Mouse (Mus musculus): ENCODE data around the gene Gabbr2. TPM values are rescaled to one million over a fixed set of nuclear protein-coding genes. Genes with fewer than 3 reads are reported as not detected.

Gabbr2 gene
- total RNA-seq, 2 experiments from 2014 or later, result 203 to 223 TPM

GRCm38 (mm10) chr4:46720821-46721557, 270.7 kb downstream of the Gabbr2 start:
- Histone ChIP-seq H3K4me3 (no peak overlapping the region), H3K27ac (no peak overlapping the region)
- no peak for DNase-seq (ENCODE audit: low spot score in 2 of 2)
- no peak for TF ChIP-seq CTCF (conservative IDR thresholded peaks at IDR 0.05)

GRCm38 (mm10) chr4:46720070-46720469, 271.6 kb downstream of the Gabbr2 start:
- Histone ChIP-seq H3K27ac (no peak overlapping the region), H3K4me3 (no peak overlapping the region)
- TF ChIP-seq CTCF (conservative IDR thresholded peaks at IDR 0.05), result peak; percentile 75
- DNase-seq (ENCODE audit: low spot score in 2 of 2), result no peak

- DNase-seq (ENCODE audit: low spot score in 2 of 2), result no peak
- H3K27ac ChIP-seq, result no peak overlapping the region
- TF ChIP-seq CTCF (conservative IDR thresholded peaks at IDR 0.05), result no peak
- H3K4me3 ChIP-seq, result no peak overlapping the region
Measured at GRCm38 (mm10) chr4:46718624-46719023, 273.0 kb downstream of the Gabbr2 start.

GRCm38 (mm10) chr4:46717156-46717555, 274.5 kb downstream of the Gabbr2 start:
- Histone ChIP-seq H3K27ac (peak overlapping the region; percentile 47; the same call in 1 of the 2 replicates), H3K4me3 (no peak overlapping the region)
- no peak for TF ChIP-seq CTCF (conservative IDR thresholded peaks at IDR 0.05)
- no peak for DNase-seq (ENCODE audit: low spot score in 2 of 2)

GRCm38 (mm10) chr4:46716361-46716760, 275.3 kb downstream of the Gabbr2 start:
- Histone ChIP-seq H3K27ac (no peak overlapping the region), H3K4me3 (no peak overlapping the region)
- no peak for DNase-seq (ENCODE audit: low spot score in 2 of 2)
- no peak for TF ChIP-seq CTCF (conservative IDR thresholded peaks at IDR 0.05)

- DNase-seq (ENCODE audit: low spot score in 2 of 2), result no peak
- no peak for TF ChIP-seq CTCF (conservative IDR thresholded peaks at IDR 0.05)
- Histone ChIP-seq H3K27ac (peak overlapping the region; percentile 76), H3K4me3 (no peak overlapping the region)
Measured at GRCm38 (mm10) chr4:46710523-46710922, 281.1 kb downstream of the Gabbr2 start.

GRCm38 (mm10) chr4:46710018-46710417, 281.7 kb downstream of the Gabbr2 start:
- no peak overlapping the region for H3K4me3 ChIP-seq
- no peak for DNase-seq (ENCODE audit: low spot score in 2 of 2)
- H3K27ac ChIP-seq, result peak overlapping the region; percentile 76
- TF ChIP-seq CTCF (conservative IDR thresholded peaks at IDR 0.05), result no peak

- peak overlapping the region; percentile 76 for H3K27ac ChIP-seq
- DNase-seq (ENCODE audit: low spot score in 2 of 2), result peak in 1 of 2 experiments; percentile 39
- TF ChIP-seq CTCF (conservative IDR thresholded peaks at IDR 0.05), result 0 out of 2 replicates have a peak, but pooled peaks have one; percentile 5
- no peak overlapping the region for H3K4me3 ChIP-seq
Measured at GRCm38 (mm10) chr4:46709492-46709891, 282.2 kb downstream of the Gabbr2 start.

GRCm38 (mm10) chr4:46705739-46706138, 285.9 kb downstream of the Gabbr2 start:
- no peak for DNase-seq (ENCODE audit: low spot score in 2 of 2)
- TF ChIP-seq CTCF (conservative IDR thresholded peaks at IDR 0.05), result peak; percentile 69
- H3K4me3 ChIP-seq, result no peak overlapping the region
- H3K27ac ChIP-seq, result peak overlapping the region; percentile 76

- no peak for DNase-seq (ENCODE audit: low spot score in 2 of 2)
- TF ChIP-seq CTCF (conservative IDR thresholded peaks at IDR 0.05), result no peak
Measured at GRCm38 (mm10) chr4:46703146-46703545, 288.5 kb downstream of the Gabbr2 start.

GRCm38 (mm10) chr4:46700223-46700651, 291.4 kb downstream of the Gabbr2 start:
- no peak for TF ChIP-seq CTCF (conservative IDR thresholded peaks at IDR 0.05)
- Histone ChIP-seq H3K4me3 (no peak overlapping the region), H3K27ac (peak overlapping the region; percentile 71)
- DNase-seq (ENCODE audit: low spot score in 2 of 2), result no peak

More at GRCm38 (mm10) chr4:46703146-46703545, 288.5 kb downstream of the Gabbr2 start:
- no peak overlapping the region for H3K4me3 ChIP-seq
- no peak overlapping the region for H3K27ac ChIP-seq

- peak overlapping the region; percentile 32; the same call in 1 of the 2 replicates for H3K27ac ChIP-seq
- DNase-seq (ENCODE audit: low spot score in 2 of 2), result no peak
- TF ChIP-seq CTCF (conservative IDR thresholded peaks at IDR 0.05), result no peak
- no peak overlapping the region for H3K4me3 ChIP-seq
Measured at GRCm38 (mm10) chr4:46696467-46696866, 295.2 kb downstream of the Gabbr2 start.

- no peak for TF ChIP-seq CTCF (conservative IDR thresholded peaks at IDR 0.05)
- peak overlapping the region; percentile 73 for H3K27ac ChIP-seq
- DNase-seq (ENCODE audit: low spot score in 2 of 2), result no peak
- H3K4me3 ChIP-seq, result no peak overlapping the region
Measured at GRCm38 (mm10) chr4:46690565-46690964, 301.1 kb downstream of the Gabbr2 start.

- Histone ChIP-seq H3K27ac (peak overlapping the region; percentile 73), H3K4me3 (no peak overlapping the region)
- TF ChIP-seq CTCF (conservative IDR thresholded peaks at IDR 0.05), result no peak
- DNase-seq (ENCODE audit: low spot score in 2 of 2), result no peak
Measured at GRCm38 (mm10) chr4:46690023-46690420, 301.7 kb downstream of the Gabbr2 start.

All from layer of hippocampus, adult 2 months (tissue).